8 mouse cellular contexts compared by ENCODE assay signal in genomic region chr13:65277994-65278382, GRCm38 (mm10). TPM values are rescaled to one million over a fixed set of nuclear protein-coding genes. Genes with fewer than 3 reads are reported as not detected.
DNase-seq lines count a peak whose midpoint lies in the region; ATAC-seq and TF ChIP-seq lines count a peak whose summit lies in the region.

No protein-coding gene starts in this region.

- peak overlapping the region; percentile 80 for H3K9ac ChIP-seq in liver, embryonic 13.5 days
- peak overlapping the region; percentile 85 for H3K9ac ChIP-seq in stomach, embryonic 16.5 days (ENCODE audit: low read length)

- peak overlapping the region; percentile 86 for H3K4me3 ChIP-seq in spleen, adult 2 months (ENCODE audit: extremely low read depth, insufficient read depth, insufficient read length)
- peak overlapping the region; percentile 71 for H3K4me3 ChIP-seq in liver, embryonic 13.5 days (replicated peaks)
- H3K4me3 ChIP-seq in stomach, embryonic 16.5 days (replicated peaks; ENCODE audit: low read length), result peak overlapping the region; percentile 87

- H3K27ac ChIP-seq in spleen, adult 2 months (ENCODE audit: insufficient read depth, low read length), result peak overlapping the region; percentile 95
- peak overlapping the region; percentile 79 for H3K27ac ChIP-seq in liver, embryonic 13.5 days
- H3K27ac ChIP-seq in stomach, embryonic 16.5 days (ENCODE audit: low read length), result peak overlapping the region; percentile 95

- DNase-seq in cerebellum, postnatal 10 days, result no peak
- DNase-seq in spleen, adult 2 months (ENCODE audit: low read depth in 1 of 2, low spot score in 2 of 2), result no peak
- no peak for DNase-seq in spleen, adult 12 weeks (ENCODE audit: low spot score)
- DNase-seq in liver, embryonic 13.5 days, result no peak
- DNase-seq in embryo, embryonic 10.5 days (ENCODE audit: low spot score), result no peak
- DNase-seq in urinary bladder, adult 2 months (ENCODE audit: low spot score), result no peak

- peak; percentile 27 for ATAC-seq in cerebellum, adult (ENCODE audit: insufficient number of reproducible peaks, low FRiP score, low TSS enrichment)
- ATAC-seq in liver, embryonic 13.5 days (ENCODE audit: low read depth), result 0 out of 2 replicates have a peak, but pooled peaks have one; percentile 25
- ATAC-seq in stomach, embryonic 16.5 days (ENCODE audit: insufficient read depth, low FRiP score), result peak; percentile 45; the same call in 1 of the 2 replicates

- 6% methylated on average over 9 of the region's 9 CpGs for WGBS in spleen, adult 2 months
- WGBS in liver, embryonic 13.5 days (ENCODE audit: insufficient replicate concordance), result 8% methylated on average over 9 of the region's 9 CpGs
- 9% methylated on average over 9 of the region's 9 CpGs for WGBS in stomach, embryonic 16.5 days

- no peaks in the 10 kb centered on the region for H3K9me3 ChIP-seq in liver, embryonic 13.5 days (replicated peaks)
- no peaks in the 10 kb centered on the region; the same call in 1 of the 2 replicates for H3K9me3 ChIP-seq in stomach, embryonic 16.5 days (replicated peaks; ENCODE audit: control insufficient read depth, low read length)

- H3K36me3 ChIP-seq in spleen, adult 2 months (ENCODE audit: control insufficient read depth, insufficient read depth, low read length), result no peaks in the 10 kb centered on the region
- peaks cover 7% of the 10 kb centered on the region; the same call in 1 of the 2 replicates for H3K36me3 ChIP-seq in liver, embryonic 13.5 days
- H3K36me3 ChIP-seq in stomach, embryonic 16.5 days (ENCODE audit: control insufficient read depth, insufficient read depth, low read length), result no peaks in the 10 kb centered on the region

- TF ChIP-seq CTCF in spleen, adult 2 months (IDR thresholded peaks at IDR 0.05; ENCODE audit: extremely low read depth, insufficient read depth, insufficient read length, insufficient replicate concordance), result no peak

- no peaks in the 10 kb centered on the region for H3K4me1 ChIP-seq in spleen, adult 2 months (ENCODE audit: control insufficient read depth, insufficient read depth, insufficient read length)
- peaks cover 28% of the 10 kb centered on the region for H3K4me1 ChIP-seq in liver, embryonic 13.5 days (replicated peaks)
- H3K4me1 ChIP-seq in stomach, embryonic 16.5 days (ENCODE audit: control insufficient read depth, insufficient read depth, low read length), result peaks cover 3% of the 10 kb centered on the region; the same call in 1 of the 2 replicates

- no peaks in the 10 kb centered on the region for H3K27me3 ChIP-seq in spleen, adult 2 months (ENCODE audit: control insufficient read depth, insufficient read depth, low read length)
- H3K27me3 ChIP-seq in liver, embryonic 13.5 days, result no peaks in the 10 kb centered on the region
- H3K27me3 ChIP-seq in stomach, embryonic 16.5 days (ENCODE audit: control insufficient read depth, insufficient read depth, low read length), result no peaks in the 10 kb centered on the region

- TF ChIP-seq POLR2A in spleen, adult 2 months (IDR thresholded peaks at IDR 0.05; ENCODE audit: low read depth, low read length), result no peak

- H3K4me2 ChIP-seq in liver, embryonic 13.5 days, result peak overlapping the region; percentile 80
- peak overlapping the region; percentile 57 for H3K4me2 ChIP-seq in stomach, embryonic 16.5 days (ENCODE audit: low read depth, low read length)

RNA-seq across cellular contexts. Expression of gene Zfp369, which starts 0.6 kb away (rescaled TPM):
- 11.7 and 12.1 TPM in 2 replicates for polyA plus RNA-seq in spleen, adult 2 months (2012; rRNA removed)
- polyA plus RNA-seq in liver, embryonic 13.5 days (2015; fragmentation: Nextera tagmentation; extraction: Ambion mirVana), result 3.5 and 3.7 TPM in 2 replicates
- polyA plus RNA-seq in stomach, embryonic 16.5 days (2015; fragmentation: Nextera tagmentation; extraction: Ambion mirVana), result 10.7 and 12.1 TPM in 2 replicates
- 27.5 and 34.2 TPM in 2 replicates for polyA plus RNA-seq in urinary bladder, adult 2 months (2012; rRNA removed)

RNA-seq across cellular contexts. Expression of gene Gm10775, which starts 18.6 kb away (rescaled TPM):
- not detected in 2 replicates for polyA plus RNA-seq in spleen, adult 2 months (2012; rRNA removed)
- polyA plus RNA-seq in liver, embryonic 13.5 days (2015; fragmentation: Nextera tagmentation; extraction: Ambion mirVana), result not detected in 2 replicates
- not detected in 2 replicates for polyA plus RNA-seq in stomach, embryonic 16.5 days (2015; fragmentation: Nextera tagmentation; extraction: Ambion mirVana)
- polyA plus RNA-seq in urinary bladder, adult 2 months (2012; rRNA removed), result 0.07 and 0.08 TPM in 2 replicates
